Mouse (Mus musculus): Measurements from ENCODE around the gene Gabra4. TPM values are rescaled to one million over a fixed set of nuclear protein-coding genes. Genes with fewer than 3 reads are reported as not detected.
"Not testable (repeated sequence)": the region's sequence is repeated elsewhere in the genome, so short reads cannot be mapped to it uniquely, and the experiment has no call there.

The Gabra4 gene
- polyA plus RNA-seq (2012; rRNA removed), result 1.5 and 2.3 TPM in 2 replicates

DNA sequence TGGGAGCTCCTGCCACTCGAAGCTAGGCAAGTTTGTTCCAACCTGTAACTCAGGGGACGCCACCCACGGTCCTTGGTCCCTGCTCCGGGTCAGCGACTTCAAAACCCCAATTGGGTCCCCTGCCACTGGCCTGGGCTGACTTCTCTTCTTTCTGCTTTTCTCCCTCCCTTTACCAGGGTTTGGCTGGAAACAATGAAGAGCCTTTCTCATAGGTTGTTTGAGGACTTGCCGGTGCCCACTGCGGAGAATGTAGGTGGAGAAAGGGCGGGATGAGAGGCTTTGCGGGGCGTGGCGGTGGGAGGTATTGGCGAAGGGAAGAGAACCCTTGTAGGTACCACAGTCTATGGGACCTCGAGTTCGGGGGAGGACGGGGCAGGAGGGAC, at the start of gene Gabra4:
Gene Gabra4 (minus strand): TSS at position 194 of the 383 bp plus-strand sequence.
- no peak for DNase-seq (ENCODE audit: low read depth)

DNA sequence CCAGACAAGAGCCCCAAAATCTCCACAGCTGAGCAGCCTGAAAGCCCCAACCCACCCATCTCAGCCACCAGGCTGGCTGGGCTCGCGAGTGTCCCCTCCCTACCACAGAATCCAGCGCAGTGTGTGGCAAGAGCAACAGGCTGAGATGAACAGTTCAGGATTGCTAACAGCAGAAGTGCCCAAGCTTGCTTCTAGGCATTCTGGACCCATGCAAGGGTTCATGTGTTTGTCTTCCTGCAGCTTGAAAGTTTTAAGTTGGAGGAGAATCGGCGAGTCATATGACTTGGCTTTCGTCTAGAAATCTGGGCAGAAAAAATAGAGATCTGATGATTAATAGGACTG, 43.1 kb upstream of the Gabra4 start:
- no peak for DNase-seq (ENCODE audit: low read depth)

DNA sequence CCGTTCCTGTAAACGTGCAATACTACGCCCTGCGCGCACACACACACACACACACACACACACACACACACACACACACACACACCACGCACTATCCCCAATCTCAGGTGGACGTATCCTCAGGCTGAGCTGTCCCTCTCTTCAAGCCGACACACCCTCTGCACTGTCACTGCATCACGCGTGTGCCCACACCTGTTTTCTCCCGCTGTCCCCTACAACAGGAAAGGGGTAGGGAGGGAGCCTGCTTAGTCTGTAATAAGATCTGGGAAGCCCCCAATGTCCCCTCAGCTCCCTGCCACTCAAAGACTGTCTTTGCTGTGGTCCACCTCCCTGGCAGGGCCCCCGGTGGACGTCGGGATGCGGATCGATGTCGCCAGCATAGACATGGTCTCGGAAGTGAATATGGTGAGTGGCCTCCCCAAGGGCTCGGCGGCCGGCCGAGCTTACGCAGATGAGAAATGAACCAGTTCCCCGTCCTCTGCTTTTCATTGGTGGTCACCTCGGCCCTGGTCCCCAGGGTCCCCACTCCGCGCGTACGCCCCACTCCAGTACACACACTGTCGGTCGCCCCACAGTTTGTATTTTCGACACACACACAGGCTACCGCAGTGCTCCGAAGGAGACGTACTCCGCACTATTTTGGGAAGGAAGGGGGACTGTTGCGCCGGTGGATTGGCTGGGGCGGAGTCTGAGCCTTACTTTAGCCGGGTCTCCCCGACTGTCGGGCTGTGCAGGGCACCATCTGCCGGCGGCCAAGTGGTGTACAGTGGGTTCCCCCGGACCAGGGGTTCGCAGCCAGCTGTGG, 42.6 kb upstream of the Gabra4 start:
- no peak for DNase-seq (ENCODE audit: low read depth)

DNA sequence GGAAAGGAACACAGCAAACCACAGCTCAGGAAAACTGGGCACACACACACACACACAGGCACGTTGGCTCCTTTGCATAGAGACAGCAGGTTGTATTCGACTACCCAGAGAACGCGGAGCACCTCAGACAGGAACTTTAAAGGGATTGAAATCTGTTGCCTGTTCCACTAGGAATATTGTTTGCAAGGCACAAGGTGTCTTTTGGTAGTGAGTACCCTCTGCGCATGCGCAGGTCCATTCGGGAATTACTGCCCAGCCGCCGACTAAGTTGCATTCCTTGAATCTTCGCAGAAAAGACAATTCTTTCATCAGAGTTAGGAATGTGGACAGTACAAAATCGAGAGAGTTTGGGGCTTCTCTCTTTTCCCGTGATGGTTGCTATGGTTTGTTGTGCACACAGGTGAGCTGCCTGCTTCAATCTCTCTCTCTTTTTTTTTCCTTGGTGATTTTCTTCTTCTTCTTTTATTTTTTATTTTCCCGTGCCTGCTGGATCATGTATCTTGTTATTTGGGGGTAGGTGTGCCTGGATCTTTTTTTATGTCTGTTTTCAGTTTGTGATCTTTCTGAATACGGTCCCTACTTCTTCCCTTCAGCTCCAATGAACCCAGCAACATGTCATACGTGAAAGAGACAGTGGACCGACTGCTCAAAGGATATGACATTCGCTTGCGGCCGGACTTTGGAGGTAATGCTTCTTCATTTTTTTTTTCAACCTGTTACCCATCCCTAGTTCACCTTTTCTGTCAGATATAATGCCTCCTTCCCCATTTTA, 41.8 kb upstream of the Gabra4 start:
- no peak for DNase-seq (ENCODE audit: low read depth)

DNA sequence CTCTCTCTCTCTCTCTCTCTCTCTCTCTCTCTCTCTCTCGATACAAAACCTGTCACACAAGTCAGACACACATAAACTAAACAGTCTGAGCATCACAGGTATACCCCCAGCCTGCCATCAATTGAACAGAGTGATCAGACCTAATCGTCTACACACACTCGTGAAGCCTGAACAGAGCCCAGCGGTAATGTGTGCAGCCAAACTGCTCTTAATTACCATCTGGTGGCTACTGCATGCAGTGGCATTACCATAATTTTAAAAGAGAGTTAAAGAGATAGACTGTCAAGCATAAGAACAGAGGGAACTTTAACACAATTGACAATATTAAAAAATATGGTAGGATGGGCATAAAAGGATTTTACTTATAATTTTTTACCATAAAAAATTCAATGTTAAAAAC, 7.5 kb upstream of the Gabra4 start:
- no peak for DNase-seq (ENCODE audit: low read depth)

DNA sequence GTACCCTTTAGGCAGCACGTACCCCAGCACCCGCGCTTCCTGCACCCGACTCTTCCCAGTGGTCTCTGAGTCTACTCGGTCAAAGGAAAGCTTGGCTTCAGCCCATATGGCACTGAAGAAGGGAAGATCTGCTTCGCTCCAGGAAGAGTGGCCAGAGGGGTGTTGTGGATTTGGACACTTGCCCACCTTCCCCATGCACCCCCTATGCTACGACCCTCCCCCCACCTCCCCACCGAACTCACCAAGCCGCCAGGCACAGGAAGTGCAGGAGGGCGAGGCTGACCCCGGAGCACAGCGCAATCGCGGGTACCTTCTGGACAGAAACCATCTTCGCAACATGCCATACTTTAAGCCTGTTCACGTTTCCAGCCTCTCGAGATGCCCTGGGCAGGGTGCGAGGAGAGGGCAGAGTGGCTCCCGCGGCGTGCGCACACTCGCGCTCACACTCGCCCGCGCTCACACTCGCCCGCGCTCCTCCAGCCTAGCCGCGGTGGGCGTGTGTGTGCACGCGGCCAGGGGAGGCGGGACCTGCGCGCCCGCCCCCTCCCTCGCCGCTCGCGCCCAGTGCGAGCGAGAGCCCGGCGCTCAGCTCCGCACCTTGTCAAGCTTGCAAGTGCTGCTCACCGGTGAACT, 510 bp downstream of the Gabra4 start, which contains the start of gene Gabrb1:
Gene Gabrb1 (plus strand): TSS at position 632 of the 633 bp plus-strand sequence.
- DNase-seq (ENCODE audit: low read depth), result no peak

DNA sequence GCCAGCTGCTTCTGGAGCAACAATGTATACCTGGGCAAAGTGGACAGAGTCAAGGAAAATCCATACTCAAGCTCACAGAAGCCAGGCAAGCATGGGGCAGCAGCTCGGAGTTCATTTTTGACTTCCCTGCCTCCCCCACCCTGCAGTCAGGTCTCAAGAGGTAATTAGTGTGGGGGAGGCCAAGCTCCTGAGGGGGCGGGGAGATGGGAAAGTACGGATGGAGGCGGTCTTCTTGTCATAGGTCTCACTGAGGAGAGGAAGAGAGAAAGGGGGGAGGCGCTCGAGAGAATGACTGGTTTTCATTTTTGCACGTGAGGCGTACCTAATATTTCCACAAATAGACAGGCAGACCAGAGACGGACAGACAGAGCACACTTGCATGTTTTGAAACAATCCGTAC, 1.3 kb downstream of the Gabra4 start:
- no peak for DNase-seq (ENCODE audit: low read depth)

DNA sequence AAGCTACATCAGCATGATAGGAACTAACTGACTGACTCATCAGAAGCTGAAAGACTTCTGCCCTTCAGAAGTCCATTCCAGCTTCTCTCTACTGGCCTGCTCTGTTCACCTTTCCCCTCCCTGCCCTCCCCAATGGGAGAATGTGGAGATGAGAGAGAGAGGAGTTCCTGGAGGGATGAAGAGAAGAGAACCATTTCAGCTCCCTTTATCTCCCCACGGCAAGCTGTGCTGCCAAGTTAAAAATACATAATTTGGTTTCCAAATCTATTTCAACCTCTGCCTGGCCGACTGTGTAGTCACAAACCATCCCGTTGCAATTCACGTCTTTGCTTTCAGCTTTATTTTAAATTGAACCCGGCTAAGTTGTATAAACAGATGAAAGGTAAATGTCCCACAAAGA, 4.1 kb downstream of the Gabra4 start:
- DNase-seq (ENCODE audit: low read depth), result no peak

DNA sequence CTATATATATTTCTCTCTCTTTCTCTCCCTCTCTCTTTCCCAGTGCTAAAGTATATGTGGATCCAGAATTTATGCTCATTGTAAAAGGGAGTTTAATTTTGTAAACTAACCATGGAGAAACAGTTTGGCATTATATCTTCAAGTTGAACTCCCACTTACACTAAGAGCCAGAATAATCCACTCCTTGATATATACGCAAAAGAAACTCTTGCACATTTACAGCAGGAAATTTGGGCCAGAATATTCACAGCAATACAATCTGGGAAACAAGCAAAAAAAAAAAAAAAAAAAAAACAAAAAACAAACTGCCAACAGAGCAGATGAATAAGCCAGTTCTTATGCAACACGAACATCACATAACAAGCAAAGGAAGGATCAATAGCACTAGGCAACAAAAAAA, 10.0 kb downstream of the Gabra4 start:
- no peak for DNase-seq (ENCODE audit: low read depth)

DNA sequence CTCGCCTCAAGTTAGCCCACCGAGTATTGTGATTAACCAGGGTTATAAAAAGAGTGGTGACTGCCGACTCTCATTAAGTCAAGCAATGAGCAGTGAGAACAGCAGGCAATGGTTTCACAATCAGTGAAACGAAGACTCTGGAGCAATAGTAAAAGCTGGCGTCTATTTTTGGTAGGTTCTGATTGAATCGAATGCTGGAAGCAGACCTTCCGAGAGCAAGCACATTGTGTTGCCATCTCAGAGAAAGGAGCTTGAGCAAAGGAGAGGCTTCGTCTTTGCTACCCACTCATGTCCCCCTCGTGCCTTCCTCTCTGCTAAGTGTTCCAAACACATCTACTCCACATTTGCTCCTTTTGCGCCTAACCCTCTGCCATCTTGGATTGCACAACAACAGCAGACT, 18.3 kb downstream of the Gabra4 start:
- no peak for DNase-seq (ENCODE audit: low read depth)

DNA sequence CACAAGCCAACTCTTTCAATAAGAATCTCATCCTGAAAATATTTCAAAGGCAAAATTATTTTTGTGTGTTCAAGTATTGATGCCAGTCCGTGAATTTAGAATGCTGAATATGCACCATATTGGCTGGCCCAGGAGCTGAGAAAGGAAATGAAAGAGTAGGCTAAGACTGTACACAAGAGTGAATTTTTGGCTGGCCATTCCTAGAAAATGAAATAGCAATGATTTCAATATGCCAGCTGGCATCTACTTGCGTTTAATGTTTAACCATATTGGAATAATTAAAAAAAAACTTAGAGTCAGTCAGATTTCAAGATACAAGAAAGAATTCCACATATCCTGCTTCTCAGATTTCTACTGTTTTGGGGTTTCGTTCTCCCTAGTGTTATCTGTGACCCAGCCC, 30.3 kb downstream of the Gabra4 start:
- no peak for DNase-seq (ENCODE audit: low read depth)

DNA sequence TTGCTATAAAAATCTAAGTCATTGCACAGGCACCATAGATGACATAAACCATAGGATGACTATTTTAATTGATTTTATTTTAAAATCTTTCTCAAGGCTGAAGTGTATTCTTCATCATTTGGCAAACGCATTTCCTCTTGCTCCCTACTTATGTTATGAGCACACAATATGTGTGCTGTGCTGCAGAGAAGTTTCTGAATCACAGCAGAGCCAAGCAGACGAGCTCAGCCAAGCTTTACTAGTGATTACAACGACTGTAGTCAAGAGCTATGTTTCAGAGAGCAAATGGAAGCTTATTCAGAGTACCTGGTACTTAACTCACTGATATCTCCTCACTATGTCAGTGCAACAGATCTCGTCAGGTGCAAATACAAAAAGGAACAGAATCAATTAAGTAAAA, 41.4 kb downstream of the Gabra4 start:
- no peak for DNase-seq (ENCODE audit: low read depth)

DNA sequence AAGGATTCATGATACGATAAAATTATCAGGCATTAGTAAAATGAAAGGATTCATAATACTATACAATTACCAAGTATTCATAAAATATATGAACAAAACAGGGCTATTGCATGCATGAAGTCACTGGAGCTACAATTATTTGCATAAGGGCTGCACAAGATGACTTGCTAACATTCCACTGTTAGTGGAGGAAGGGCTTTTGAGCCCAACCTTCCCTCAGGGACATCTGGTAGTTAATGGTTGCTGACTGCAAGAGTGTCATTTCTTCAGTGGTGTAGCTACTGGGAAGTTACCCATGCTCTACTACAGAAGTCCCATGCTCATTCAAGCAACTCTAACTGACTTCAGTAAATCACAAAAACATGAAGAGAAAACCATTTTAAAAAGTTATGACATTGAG, 43.8 kb downstream of the Gabra4 start:
- DNase-seq (ENCODE audit: low read depth), result no peak

DNA sequence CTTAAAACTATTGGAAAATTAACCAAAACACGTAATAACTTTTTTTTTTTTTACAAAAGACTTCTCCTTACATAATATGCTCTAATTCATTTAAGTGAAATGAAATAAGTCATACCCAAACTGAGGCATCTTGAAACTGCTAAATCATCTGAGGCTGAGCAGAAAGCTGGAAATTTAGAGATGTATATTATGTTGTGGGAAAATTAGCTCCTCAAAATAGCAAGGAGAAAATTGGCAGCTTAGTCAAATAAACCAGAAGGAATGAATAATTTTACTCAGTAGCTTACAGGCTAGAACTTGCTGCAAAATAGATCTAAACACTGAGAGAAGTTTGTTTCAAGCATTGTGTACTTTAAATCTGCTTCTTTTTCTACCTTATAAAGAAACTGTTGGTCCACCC, 49.4 kb downstream of the Gabra4 start:
- no peak for DNase-seq (ENCODE audit: low read depth)

DNA sequence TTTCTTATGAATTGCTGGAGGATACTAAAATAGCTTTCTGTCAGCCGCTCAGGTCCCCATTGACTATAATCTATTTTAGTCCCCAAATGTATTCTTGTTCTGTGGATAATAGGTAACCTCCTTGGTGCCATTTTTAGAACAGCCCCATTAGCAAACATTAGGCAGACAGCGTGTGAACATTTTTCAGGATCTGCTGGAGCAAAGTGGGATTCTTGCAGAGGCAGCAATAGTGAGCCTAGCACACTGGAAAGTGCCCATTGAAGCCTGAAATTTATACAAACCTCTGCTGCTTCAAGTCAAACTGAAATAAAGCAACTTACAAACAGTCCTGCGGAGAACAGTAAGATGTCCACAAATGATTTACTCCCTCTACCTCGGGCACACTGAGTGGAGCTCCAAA, 51.2 kb downstream of the Gabra4 start:
- no peak for DNase-seq (ENCODE audit: low read depth)

DNA sequence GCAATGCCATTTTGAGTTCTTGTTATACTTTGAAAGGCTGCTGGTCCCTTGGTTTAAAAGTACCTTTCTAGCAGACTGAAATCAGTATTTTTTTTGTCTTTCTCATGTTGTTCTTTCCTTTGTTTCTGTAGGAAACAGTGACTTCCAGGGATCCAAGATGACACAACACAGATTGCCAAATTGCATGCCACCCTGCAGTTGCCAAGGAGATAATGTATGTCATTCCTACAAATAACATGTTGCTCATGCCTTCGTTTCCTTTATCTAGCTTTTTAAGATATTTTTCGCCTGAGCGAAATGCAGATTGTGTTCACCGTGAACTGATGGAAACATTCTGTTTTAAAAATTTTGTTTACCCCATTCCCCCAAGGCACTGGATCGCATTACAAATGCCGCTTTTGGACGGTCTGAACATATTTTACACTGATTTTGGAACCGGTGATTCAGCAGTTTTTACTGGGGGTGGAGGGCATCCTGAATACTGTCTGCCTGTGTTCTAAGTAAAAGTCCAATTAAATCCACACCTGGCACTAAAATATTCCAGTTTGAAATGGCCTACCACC, 53.9 kb downstream of the Gabra4 start:
- DNase-seq (ENCODE audit: low read depth), result no peak

DNA sequence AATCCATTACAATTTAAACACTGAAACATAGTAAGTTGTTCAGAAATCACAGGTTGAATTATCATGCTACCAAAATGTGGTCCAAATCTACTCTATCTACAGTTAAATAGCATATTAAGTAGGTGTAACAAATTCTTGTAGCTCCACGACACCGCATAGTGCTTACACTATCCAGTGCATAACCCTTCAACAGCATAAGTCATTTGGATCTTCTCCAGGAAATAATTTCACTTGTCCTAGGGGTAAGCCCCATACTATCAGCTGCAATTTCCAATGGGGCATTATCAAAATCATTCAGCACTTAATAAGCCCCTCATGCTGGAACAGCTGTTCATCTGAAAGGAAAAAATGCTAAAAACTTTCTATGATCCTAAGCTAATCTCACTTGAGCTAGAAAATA, 62.8 kb downstream of the Gabra4 start:
- no peak for DNase-seq (ENCODE audit: low read depth)

DNA sequence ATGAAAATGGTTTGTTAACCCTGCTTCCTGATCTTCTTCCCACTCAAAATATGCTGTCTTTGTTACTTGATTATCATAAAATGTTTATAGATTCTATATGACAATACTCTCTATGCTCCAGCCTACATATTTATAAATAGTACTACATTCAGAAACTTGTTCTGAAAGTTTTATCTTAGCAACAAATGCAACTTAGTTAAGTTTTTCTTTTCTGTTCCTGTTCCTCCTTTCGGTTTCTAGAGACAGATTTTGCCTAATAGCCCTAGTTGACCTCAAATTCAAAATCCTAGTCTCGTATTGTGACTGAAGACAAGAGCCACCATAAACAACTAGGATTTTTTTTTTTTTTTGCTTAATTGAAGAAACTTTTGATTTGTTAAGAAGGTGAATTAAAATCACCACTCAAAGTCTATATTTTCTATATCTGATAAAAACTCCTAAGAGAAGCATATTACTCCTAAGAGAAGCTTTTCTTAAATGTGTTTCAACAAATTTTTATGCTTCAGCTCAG, 64.3 kb downstream of the Gabra4 start:
- DNase-seq (ENCODE audit: low read depth), result no peak

DNA sequence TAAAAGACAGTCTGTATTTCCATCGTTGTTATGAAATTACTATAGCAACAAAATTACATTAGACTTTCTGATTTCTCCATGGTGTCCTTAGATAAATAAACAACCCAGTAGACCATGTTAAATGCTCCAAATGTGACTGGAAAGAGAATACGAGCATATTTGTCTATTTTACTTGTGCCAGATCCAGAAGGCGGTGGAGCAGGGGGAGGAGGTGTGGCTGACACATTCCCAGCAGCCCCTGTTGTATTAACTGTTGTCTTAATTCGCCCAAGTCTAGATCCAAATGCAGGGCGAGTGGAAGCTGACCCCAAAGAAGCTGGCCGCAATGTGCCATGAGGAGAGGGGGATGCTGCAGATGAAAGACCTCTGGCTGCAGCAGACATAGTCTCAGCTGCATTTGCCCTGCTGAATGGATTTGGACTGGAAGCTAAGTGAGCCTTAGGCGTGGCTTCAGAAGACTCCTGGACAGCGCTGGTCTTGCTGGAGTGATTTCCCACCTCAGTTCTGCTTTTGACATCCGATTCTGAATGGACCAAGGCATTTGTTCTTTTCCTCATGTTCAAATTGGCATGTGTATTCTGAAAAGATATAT, 86.4 kb downstream of the Gabra4 start:
- DNase-seq (ENCODE audit: low read depth), result no peak

DNA sequence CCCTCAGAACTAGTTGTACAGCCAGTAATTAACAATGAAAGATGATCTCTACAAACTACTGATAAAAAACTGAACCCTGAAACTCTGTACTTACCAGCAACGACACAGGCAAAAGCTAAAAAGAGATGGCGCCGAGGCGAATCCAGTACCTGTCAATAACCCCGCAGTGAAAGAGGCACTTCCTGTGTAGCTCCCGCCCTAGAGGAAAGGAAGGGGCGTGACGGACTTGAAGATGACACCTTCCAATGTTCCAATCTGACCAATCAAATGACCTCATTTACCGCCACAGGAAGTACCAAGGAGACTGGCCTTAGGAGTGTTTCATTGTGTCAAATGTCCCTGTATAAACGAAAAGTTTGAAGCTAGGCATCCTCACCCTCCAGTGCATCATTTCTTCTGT, 110.0 kb downstream of the Gabra4 start, which contains the start of gene Cox7b2:
Gene Cox7b2 (minus strand): TSS at position 127 of the 400 bp plus-strand sequence.
- no peak for DNase-seq (ENCODE audit: low read depth)

DNA sequence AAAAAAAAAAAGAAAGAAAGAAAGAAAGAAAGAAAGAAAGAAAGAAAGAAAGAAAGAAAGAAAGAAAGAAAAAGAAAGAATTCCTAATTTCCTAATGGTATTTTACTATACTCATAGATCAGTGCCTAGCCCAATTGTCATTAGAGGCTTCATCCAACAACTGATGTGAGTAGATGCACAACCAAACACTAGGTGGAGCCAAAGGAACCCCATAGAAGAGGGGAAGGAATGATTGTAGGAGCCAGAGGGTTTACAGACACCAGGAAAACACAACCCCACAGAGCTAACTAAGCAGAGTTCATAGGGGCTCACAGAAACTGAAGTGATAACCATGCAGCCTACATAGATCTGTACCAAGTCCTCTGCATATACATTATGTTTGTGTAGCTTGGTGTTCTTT, 112.6 kb downstream of the Gabra4 start:
- DNase-seq (ENCODE audit: low read depth), result no peak

DNA sequence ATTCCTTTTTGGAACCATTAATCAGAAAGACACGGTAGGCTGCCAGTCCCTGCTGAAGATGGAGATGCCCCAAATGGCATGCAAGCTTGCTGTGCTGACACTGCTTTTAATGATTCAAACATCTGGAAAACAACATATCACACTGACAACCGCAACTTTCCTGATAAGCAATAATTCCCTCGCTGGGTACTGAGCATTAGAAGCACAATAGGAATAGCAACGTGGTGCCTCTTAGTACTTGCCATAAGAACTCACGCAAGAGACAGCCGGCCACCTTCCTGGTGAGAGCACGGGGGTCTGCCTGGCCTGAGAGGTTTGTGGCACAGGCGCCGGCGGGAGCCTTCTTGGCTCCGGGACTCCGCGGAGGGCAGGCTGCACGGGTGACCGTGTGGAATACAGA, 132.6 kb downstream of the Gabra4 start:
- DNase-seq (ENCODE audit: low read depth), result not testable (repeated sequence)

Data from gonadal fat pad, adult 2 months (tissue).